Comparison of ENCODE assay signal across 11 mouse cellular contexts in the genomic region with DNA sequence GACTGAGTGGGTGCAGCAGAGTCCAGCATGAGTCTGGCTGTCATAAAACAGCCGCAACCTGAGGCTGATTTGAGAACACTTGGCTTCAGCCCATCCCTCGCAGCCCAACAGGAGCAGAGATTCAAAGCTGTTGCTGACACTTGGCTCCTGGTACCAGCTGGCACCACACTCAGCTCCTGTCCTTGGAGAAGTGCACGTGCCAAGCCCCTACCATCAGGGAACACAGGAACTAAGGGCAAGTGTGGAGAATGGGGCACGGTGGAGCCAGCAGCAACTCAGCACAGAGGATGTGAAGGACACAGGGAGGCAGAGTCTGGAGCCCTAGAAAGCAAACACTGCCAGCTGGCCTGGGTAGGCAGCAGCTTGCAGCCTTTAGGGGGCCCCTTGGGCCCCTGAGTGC. TPM values are rescaled to one million over a fixed set of nuclear protein-coding genes. Genes with fewer than 3 reads are reported as not detected.
DNase-seq lines count a peak whose midpoint lies in the region; ATAC-seq lines count a peak whose summit lies in the region.
"Had no signal": no experiment of that assay in that cellular context is flagged by ENCODE, and none has a peak within 500 bp of the region (broad histone marks: within the 10 kb centered on the region; RNA-seq: fewer than 3 reads in every experiment).

No protein-coding gene starts in this region.

- no peaks in the 10 kb centered on the region for H3K9me3 ChIP-seq in neural tube, embryonic 15.5 days (replicated peaks)
- H3K9me3 ChIP-seq: stomach, embryonic 15.5 days had no signal

- no peaks in the 10 kb centered on the region for H3K36me3 ChIP-seq in neural tube, embryonic 15.5 days
- H3K36me3 ChIP-seq: stomach, embryonic 15.5 days had no signal

- no peak overlapping the region for H3K27ac ChIP-seq in neural tube, embryonic 15.5 days (replicated peaks)
- H3K27ac ChIP-seq: stomach, embryonic 15.5 days had no signal

- DNase-seq in gastrocnemius, postnatal 14 days, result peak; percentile 47
- no peak for DNase-seq in gastrocnemius, postnatal 10 days
- peak; percentile 21 for DNase-seq in testis, postnatal 14 days (ENCODE audit: low spot score)
- no peak for DNase-seq in testis, postnatal 10 days (ENCODE audit: low spot score)
- DNase-seq in heart, adult 9 months (ENCODE audit: low spot score in 2 of 2), result peak; percentile 51 to 60
- DNase-seq in spleen, postnatal 14 days (ENCODE audit: low spot score in 2 of 2), result no peak
- no peak for DNase-seq in spleen, postnatal 10 days (ENCODE audit: low spot score in 2 of 2)

- ATAC-seq in neural tube, embryonic 15.5 days (ENCODE audit: low FRiP score), result peak; percentile 52; the same call in 1 of the 2 replicates
- ATAC-seq: intestine, postnatal 0 days had no signal

- no peak overlapping the region for H3K4me3 ChIP-seq in neural tube, embryonic 15.5 days (replicated peaks)
- H3K4me3 ChIP-seq: stomach, embryonic 15.5 days had no signal

- H3K27me3 ChIP-seq in neural tube, embryonic 15.5 days (replicated peaks), result no peaks in the 10 kb centered on the region
- H3K27me3 ChIP-seq: stomach, embryonic 15.5 days had no signal

- H3K4me2 ChIP-seq in neural tube, embryonic 15.5 days, result no peak overlapping the region
- H3K4me2 ChIP-seq: stomach, embryonic 15.5 days had no signal

- 16% methylated on average over 4 of the region's 4 CpGs for WGBS in neural tube, embryonic 15.5 days

- H3K4me1 ChIP-seq in neural tube, embryonic 15.5 days, result peaks cover 24% of the 10 kb centered on the region
- H3K4me1 ChIP-seq: stomach, embryonic 15.5 days had no signal

- intact Hi-C loops in gastrocnemius, postnatal 14 days (cut with DNase I; ENCODE audit: low total_unique reads), result no loop called here

- H3K9ac ChIP-seq in neural tube, embryonic 15.5 days (replicated peaks), result no peak overlapping the region
- H3K9ac ChIP-seq: stomach, embryonic 15.5 days had no signal

RNA-seq across cellular contexts. Expression of gene Allc, which starts 19.9 kb away (rescaled TPM):
- total RNA-seq in gastrocnemius, postnatal 14 days (2021), result not detected
- not detected for total RNA-seq in gastrocnemius, postnatal 10 days (2021)
- polyA plus RNA-seq in neural tube, embryonic 15.5 days (2015; fragmentation: Nextera tagmentation; extraction: Ambion mirVana), result 0.14 TPM in 1 of 2 replicates, not detected in the other
- polyA plus RNA-seq: C2C12; intestine, postnatal 0 days; stomach, embryonic 15.5 days had no signal

RNA-seq across cellular contexts. Expression of gene Colec11, which starts 20.9 kb away (rescaled TPM):
- total RNA-seq in gastrocnemius, postnatal 14 days (2021), result 1 to 10 TPM; 1.4 TPM
- total RNA-seq in gastrocnemius, postnatal 10 days (2021), result 1 to 10 TPM; 1.1 to 1.5 TPM
- 1.1 and 1.4 TPM in 2 replicates for polyA plus RNA-seq in neural tube, embryonic 15.5 days (2015; fragmentation: Nextera tagmentation; extraction: Ambion mirVana)
- polyA plus RNA-seq: C2C12 had no signal

RNA-seq across cellular contexts. Expression of gene Rps7, which starts 33.5 kb away (rescaled TPM):
- total RNA-seq in gastrocnemius, postnatal 14 days (2021), result 100 to 1,000 TPM; 261 to 309 TPM
- total RNA-seq in gastrocnemius, postnatal 10 days (2021), result 100 to 1,000 TPM; 322 to 387 TPM
- 417 and 491 TPM in 2 replicates for polyA plus RNA-seq in neural tube, embryonic 15.5 days (2015; fragmentation: Nextera tagmentation; extraction: Ambion mirVana)

RNA-seq across cellular contexts. Expression of gene Rnaseh1, which starts 47.1 kb away (rescaled TPM):
- 1 to 10 TPM; 4.6 to 5.1 TPM for total RNA-seq in gastrocnemius, postnatal 14 days (2021)
- 1 to 10 TPM; 5.2 to 7.2 TPM for total RNA-seq in gastrocnemius, postnatal 10 days (2021)
- 21.0 and 25.1 TPM in 2 replicates for polyA plus RNA-seq in neural tube, embryonic 15.5 days (2015; fragmentation: Nextera tagmentation; extraction: Ambion mirVana)

RNA-seq across cellular contexts. Expression of gene Dcdc2c, which starts 50.1 kb away (rescaled TPM):
- under 1 TPM in 1 of 2 experiments, not detected in 1; 0.16 TPM for total RNA-seq in gastrocnemius, postnatal 14 days (2021)
- not detected for total RNA-seq in gastrocnemius, postnatal 10 days (2021)
- polyA plus RNA-seq in neural tube, embryonic 15.5 days (2015; fragmentation: Nextera tagmentation; extraction: Ambion mirVana), result 0.10 TPM in 1 of 2 replicates, not detected in the other
- polyA plus RNA-seq: C2C12; intestine, postnatal 0 days had no signal

Comparison
In these comparisons a context has a peak if more than half of its experiments do, and no peak if none do; other contexts are left out.
1. DNase-seq: peak in gastrocnemius, postnatal 14 days (single experiment), testis, postnatal 14 days (single experiment) and heart, adult 9 months (2 of 2); none in gastrocnemius, postnatal 10 days (single experiment), testis, postnatal 10 days (single experiment), spleen, postnatal 14 days (0 of 2) and spleen, postnatal 10 days (0 of 2).